Mouse (Mus musculus): ENCODE results near the gene Fance. TPM values are rescaled to one million over a fixed set of nuclear protein-coding genes. Genes with fewer than 3 reads are reported as not detected.

Gene Fance
- polyA plus RNA-seq, 1 experiment from 2014 or later = 22.6 TPM

DNA sequence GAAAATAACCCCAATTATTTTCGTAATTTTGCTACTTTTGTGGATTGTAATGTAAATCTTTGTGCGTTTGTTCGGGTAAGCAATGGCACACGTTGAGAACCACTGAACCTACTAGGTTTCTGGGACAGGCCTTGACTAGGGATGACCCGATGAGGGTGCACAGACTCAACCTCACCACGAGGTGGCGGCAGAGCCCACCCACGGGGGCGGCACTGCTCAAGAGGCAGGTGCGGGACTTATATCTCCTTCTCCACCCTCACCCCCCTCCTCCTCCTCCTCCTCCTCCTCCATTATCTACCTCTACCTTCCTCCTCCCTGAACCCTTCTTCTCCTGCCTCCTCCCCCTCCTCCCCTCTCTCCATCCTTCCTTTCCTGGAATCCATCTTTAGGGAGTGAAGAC is 60.5 kb downstream of the Fance start:
- Histone ChIP-seq H3K36me3 (ENCODE audit: poor library complexity, severe bottlenecking) (no peaks in the 10 kb centered on the region), H3K4me1 (no peaks in the 10 kb centered on the region), H3K9me3 (replicated peaks) (no peaks in the 10 kb centered on the region), H3K4me2 (no peak overlapping the region), H3K27me3 (peaks cover 22% of the 10 kb centered on the region), H3K9ac (no peak overlapping the region), H3K4me3 (no peak overlapping the region), H3K27ac (no peak overlapping the region)
- ATAC-seq = no peak
- 13% methylated on average over 10 of the region's 10 CpGs for WGBS

DNA sequence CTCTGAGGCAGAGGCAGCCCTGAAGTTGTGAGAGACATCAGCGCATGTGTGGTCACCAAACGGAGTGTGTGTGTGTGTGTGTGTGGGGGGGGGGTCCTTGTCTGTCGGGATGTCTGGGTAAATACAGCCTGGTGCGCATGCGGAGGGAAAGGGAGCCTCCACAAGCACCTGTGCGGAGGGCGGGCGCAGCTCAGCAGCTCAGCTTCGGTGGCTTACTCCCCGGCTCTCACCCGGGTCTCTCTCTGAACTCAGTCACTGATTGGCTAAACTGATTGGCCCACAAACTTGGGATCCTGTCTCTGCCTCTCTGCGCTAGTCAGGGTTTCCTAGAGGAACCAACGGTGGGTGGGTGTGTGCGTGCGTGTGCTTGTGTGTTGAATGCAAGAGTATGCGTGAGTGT is 61.2 kb downstream of the Fance start:
- Histone ChIP-seq H3K9me3 (replicated peaks) (no peaks in the 10 kb centered on the region), H3K27ac (no peak overlapping the region), H3K36me3 (ENCODE audit: poor library complexity, severe bottlenecking) (no peaks in the 10 kb centered on the region), H3K4me2 (0 out of 2 replicates have a peak overlapping the region, but pooled peaks have one; percentile 28), H3K9ac (0 out of 2 replicates have a peak overlapping the region, but pooled peaks have one; percentile 34), H3K4me1 (no peaks in the 10 kb centered on the region), H3K27me3 (peaks cover 22% of the 10 kb centered on the region), H3K4me3 (no peak overlapping the region)
- ATAC-seq = no peak
- WGBS = 20% methylated on average over 14 of the region's 16 CpGs

DNA sequence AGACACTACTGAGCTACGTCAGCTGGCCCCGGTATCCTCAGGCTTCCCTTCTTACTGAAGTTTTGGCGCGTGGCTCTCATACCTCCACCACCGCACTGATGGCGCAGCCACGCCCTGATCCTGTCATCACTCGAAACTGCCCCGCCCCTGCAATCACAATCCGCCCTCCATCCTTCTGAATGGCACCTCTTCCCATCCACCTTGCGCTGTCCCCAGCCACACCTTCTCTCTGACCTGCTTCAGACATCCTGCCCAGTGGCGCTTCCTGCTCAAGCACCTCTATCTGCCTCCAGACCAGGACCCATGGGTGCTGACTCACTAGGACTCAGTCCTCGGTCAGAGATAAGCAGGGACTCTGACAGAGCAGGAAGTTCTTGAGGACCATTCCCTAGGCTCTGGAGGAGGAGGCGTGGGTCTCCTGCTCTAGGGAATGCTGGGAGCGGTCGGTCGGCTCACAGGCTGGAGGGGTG is 62.3 kb downstream of the Fance start:
- H3K4me2 ChIP-seq = no peak overlapping the region

More for the DNA sequence above, 62.3 kb downstream of the Fance start:
- Histone ChIP-seq H3K4me1 (no peaks in the 10 kb centered on the region), H3K27me3 (peaks cover 22% of the 10 kb centered on the region), H3K27ac (no peak overlapping the region), H3K9ac (no peak overlapping the region), H3K4me3 (no peak overlapping the region), H3K9me3 (replicated peaks) (no peaks in the 10 kb centered on the region), H3K36me3 (ENCODE audit: poor library complexity, severe bottlenecking) (no peaks in the 10 kb centered on the region)
- WGBS = 17% methylated on average over 17 of the region's 17 CpGs
- no peak for ATAC-seq

Other genes with a start within 250 kb of the Fance start
- gene Tcp11, start 232.9 kb upstream of the Fance start, polyA plus RNA-seq (2015; fragmentation: Nextera tagmentation; extraction: Ambion mirVana) = 1.4 TPM in 2 replicates
- gene Scube3, start 171.4 kb upstream of the Fance start, polyA plus RNA-seq (2015; fragmentation: Nextera tagmentation; extraction: Ambion mirVana) = 2.9 and 4.2 TPM in 2 replicates
- gene Zfp523, start 136.4 kb upstream of the Fance start, polyA plus RNA-seq (2015; fragmentation: Nextera tagmentation; extraction: Ambion mirVana) = 32.7 and 34.5 TPM in 2 replicates
- 3.3 and 3.6 TPM in 2 replicates for gene Def6, start 105.7 kb upstream of the Fance start, polyA plus RNA-seq (2015; fragmentation: Nextera tagmentation; extraction: Ambion mirVana)
- 1.4 and 1.8 TPM in 2 replicates for gene Ppard, start 80.8 kb upstream of the Fance start, polyA plus RNA-seq (2015; fragmentation: Nextera tagmentation; extraction: Ambion mirVana)
- 444 and 501 TPM in 2 replicates for gene Rpl10a, start 15.0 kb downstream of the Fance start, polyA plus RNA-seq (2015; fragmentation: Nextera tagmentation; extraction: Ambion mirVana)
- 2.4 and 2.8 TPM in 2 replicates for gene Tead3, start 37.3 kb downstream of the Fance start, polyA plus RNA-seq (2015; fragmentation: Nextera tagmentation; extraction: Ambion mirVana)
- 1.4 and 1.7 TPM in 2 replicates for gene Tulp1, start 51.7 kb downstream of the Fance start, polyA plus RNA-seq (2015; fragmentation: Nextera tagmentation; extraction: Ambion mirVana)
- gene Fkbp5, start 204.0 kb downstream of the Fance start, polyA plus RNA-seq (2015; fragmentation: Nextera tagmentation; extraction: Ambion mirVana) = 29.4 and 30.1 TPM in 2 replicates
- not detected in 2 replicates for gene Armc12, start 217.3 kb downstream of the Fance start, polyA plus RNA-seq (2015; fragmentation: Nextera tagmentation; extraction: Ambion mirVana)
- not detected in 2 replicates for gene Clpsl2, start 235.9 kb downstream of the Fance start, polyA plus RNA-seq (2015; fragmentation: Nextera tagmentation; extraction: Ambion mirVana)
- 0.54 TPM in 1 of 2 replicates, not detected in the other for gene Clps, start 247.2 kb downstream of the Fance start, polyA plus RNA-seq (2015; fragmentation: Nextera tagmentation; extraction: Ambion mirVana)